Mouse (Mus musculus) cerebellum, adult 2 months (tissue): ENCODE measurements around the gene Nat8f1.

ENCODE experiments used
- CTCF ChIP-seq: fragments of 200-500 bp; IDR thresholded peaks from 2 replicates; pipeline ENCODE4 v1.5.1; 2011; ENCODE audit warnings: low read depth, mild to moderate bottlenecking, control low read depth, low read length, moderate library complexity, borderline replicate concordance; ENCODE audit not compliant: insufficient read depth
- POLR2A ChIP-seq: fragments of 200-500 bp; IDR thresholded peaks from 2 replicates; pipeline ENCODE4 v1.6.1; 2011; ENCODE audit warnings: low read length, control low read depth, borderline replicate concordance; ENCODE audit not compliant: insufficient read depth

GRCm38 (mm10) chr6:85862565-85862964 is 52.9 kb downstream of the Nat8f1 start:
- TF ChIP-seq CTCF = no peak
- TF ChIP-seq POLR2A = no peak
